Mouse (Mus musculus) E14TG2a.4 (cell line): ENCODE measurements around the gene Fyn.

ENCODE experiments used
- CTCF ChIP-seq: conservative IDR thresholded peaks from 2 replicates; pipeline ENCODE4 v1.5.1; 2014; ENCODE audit warnings: low read length
- POU5F1 ChIP-seq: IDR thresholded peaks from 2 replicates; pipeline ENCODE4 v1.6.1; 2014; ENCODE audit warnings: low read length, borderline replicate concordance

- no peak for TF ChIP-seq CTCF
- no peak for TF ChIP-seq POU5F1
Observed at GRCm38 (mm10) chr10:39514916-39515315, 146.3 kb downstream of the Fyn start.
